ENCODE assay signal across 23 mouse cellular contexts in genomic region chr2:79715925-79716324, GRCm38 (mm10). TPM values are rescaled to one million over a fixed set of nuclear protein-coding genes. Genes with fewer than 3 reads are reported as not detected.
DNase-seq lines count a peak whose midpoint lies in the region; ATAC-seq and TF ChIP-seq lines count a peak whose summit lies in the region.
"Had no signal": no experiment of that assay in that cellular context is flagged by ENCODE, and none has a peak within 500 bp of the region (broad histone marks: within the 10 kb centered on the region; RNA-seq: fewer than 3 reads in every experiment).

No protein-coding gene starts in this region.

- no peaks in the 10 kb centered on the region for H3K4me1 ChIP-seq in forebrain, embryonic 11.5 days (replicated peaks; ENCODE audit: control insufficient read depth, insufficient read depth, low read length)
- peaks cover 13% of the 10 kb centered on the region for H3K4me1 ChIP-seq in forebrain, embryonic 10.5 days
- no peaks in the 10 kb centered on the region for H3K4me1 ChIP-seq in kidney, postnatal 0 days (replicated peaks; ENCODE audit: insufficient read depth, low read length)
- no peaks in the 10 kb centered on the region for H3K4me1 ChIP-seq in forebrain, embryonic 16.5 days (replicated peaks; ENCODE audit: control insufficient read depth, insufficient read depth, low read length)
- H3K4me1 ChIP-seq: embryonic facial prominence, embryonic 15.5 days; hindbrain, embryonic 13.5 days had no signal

- no peak for DNase-seq in forebrain, embryonic 11.5 days (ENCODE audit: low spot score)
- no peak for DNase-seq in forebrain, embryonic 10.5 days (ENCODE audit: extremely low spot score, low spot score)
- peak; percentile 11 for DNase-seq in kidney, postnatal 0 days (ENCODE audit: low spot score)
- DNase-seq in kidney, adult 11 months, result no peak
- no peak for DNase-seq in ovary, postnatal 10 days (ENCODE audit: low spot score)
- no peak for DNase-seq in gastrocnemius, postnatal 14 days
- DNase-seq: adrenal gland, adult 2 months; adrenal gland, postnatal 25 days; cerebellum, adult 2 months; cerebellum, postnatal 10 days; embryo, embryonic 11 days; heart, adult 18-20 months; heart, postnatal 10 days; kidney, adult 8-10 months had no signal

- intact Hi-C loops in gastrocnemius, postnatal 14 days (cut with DNase I; ENCODE audit: low total_unique reads), result no loop called here

- no peak overlapping the region for H3K4me2 ChIP-seq in forebrain, embryonic 11.5 days (ENCODE audit: low read depth, low read length, severe bottlenecking)
- H3K4me2 ChIP-seq in kidney, postnatal 0 days (ENCODE audit: low read length), result no peak overlapping the region
- no peak overlapping the region for H3K4me2 ChIP-seq in forebrain, embryonic 16.5 days (ENCODE audit: low read length)
- H3K4me2 ChIP-seq: embryonic facial prominence, embryonic 15.5 days; hindbrain, embryonic 13.5 days had no signal

- ATAC-seq in forebrain, embryonic 11.5 days (replicated peaks; ENCODE audit: low FRiP score), result peak; percentile 71
- no peak for ATAC-seq in kidney, postnatal 0 days (replicated peaks; ENCODE audit: low FRiP score, low read depth)
- ATAC-seq in forebrain, embryonic 16.5 days, result 0 out of 2 replicates have a peak, but pooled peaks have one; percentile 23
- ATAC-seq: intestine, embryonic 16.5 days had no signal

- no peak overlapping the region for H3K9ac ChIP-seq in forebrain, embryonic 11.5 days (ENCODE audit: low read length)
- no peak overlapping the region for H3K9ac ChIP-seq in kidney, postnatal 0 days (ENCODE audit: low read depth, low read length)
- H3K9ac ChIP-seq in forebrain, embryonic 16.5 days (replicated peaks; ENCODE audit: low read depth, low read length), result no peak overlapping the region
- H3K9ac ChIP-seq: embryonic facial prominence, embryonic 15.5 days; hindbrain, embryonic 13.5 days had no signal

- no peaks in the 10 kb centered on the region for H3K9me3 ChIP-seq in forebrain, embryonic 11.5 days (ENCODE audit: control insufficient read depth, low read length)
- H3K9me3 ChIP-seq in forebrain, embryonic 10.5 days, result no peaks in the 10 kb centered on the region
- no peaks in the 10 kb centered on the region for H3K9me3 ChIP-seq in kidney, postnatal 0 days (replicated peaks; ENCODE audit: low read length)
- H3K9me3 ChIP-seq in forebrain, embryonic 16.5 days (ENCODE audit: control insufficient read depth, low read length), result no peaks in the 10 kb centered on the region
- H3K9me3 ChIP-seq: embryonic facial prominence, embryonic 15.5 days; heart, embryonic 10.5 days; hindbrain, embryonic 13.5 days had no signal

- no peak overlapping the region for H3K4me3 ChIP-seq in forebrain, embryonic 11.5 days (ENCODE audit: low read depth, low read length)
- H3K4me3 ChIP-seq in forebrain, embryonic 10.5 days, result no peak overlapping the region
- H3K4me3 ChIP-seq in kidney, postnatal 0 days (replicated peaks; ENCODE audit: low read depth, low read length), result no peak overlapping the region
- H3K4me3 ChIP-seq in forebrain, embryonic 16.5 days (replicated peaks; ENCODE audit: low read length), result no peak overlapping the region
- H3K4me3 ChIP-seq: embryonic facial prominence, embryonic 15.5 days; erythroblast, embryonic 14.5 days; heart, embryonic 10.5 days; hindbrain, embryonic 13.5 days had no signal

- no peaks in the 10 kb centered on the region for H3K36me3 ChIP-seq in forebrain, embryonic 11.5 days (ENCODE audit: control insufficient read depth, insufficient read depth, low read length)
- H3K36me3 ChIP-seq in forebrain, embryonic 10.5 days (replicated peaks), result no peaks in the 10 kb centered on the region
- H3K36me3 ChIP-seq in kidney, postnatal 0 days (ENCODE audit: insufficient read depth, low read length), result no peaks in the 10 kb centered on the region
- H3K36me3 ChIP-seq in forebrain, embryonic 16.5 days (ENCODE audit: control insufficient read depth, insufficient read depth), result no peaks in the 10 kb centered on the region
- H3K36me3 ChIP-seq: embryonic facial prominence, embryonic 15.5 days; heart, embryonic 10.5 days; hindbrain, embryonic 13.5 days had no signal

- no peak overlapping the region for H3K27ac ChIP-seq in forebrain, embryonic 11.5 days (ENCODE audit: low read depth, low read length)
- no peak overlapping the region for H3K27ac ChIP-seq in forebrain, embryonic 10.5 days
- no peak overlapping the region for H3K27ac ChIP-seq in kidney, postnatal 0 days
- no peak overlapping the region for H3K27ac ChIP-seq in forebrain, embryonic 16.5 days (ENCODE audit: low read length)
- H3K27ac ChIP-seq: embryonic facial prominence, embryonic 15.5 days; heart, embryonic 10.5 days; hindbrain, embryonic 13.5 days had no signal

- 27% methylated on average over 2 of the region's 2 CpGs for WGBS in forebrain, embryonic 11.5 days
- 70% methylated on average over 2 of the region's 2 CpGs for WGBS in forebrain, embryonic 10.5 days
- 71% methylated on average over 2 of the region's 2 CpGs for WGBS in kidney, postnatal 0 days
- WGBS in forebrain, embryonic 16.5 days, result 9% methylated on average over 2 of the region's 2 CpGs

- TF ChIP-seq CTCF in kidney, postnatal 0 days (IDR thresholded peaks at IDR 0.05; ENCODE audit: low read depth), result no peak

- no peaks in the 10 kb centered on the region for H3K27me3 ChIP-seq in forebrain, embryonic 11.5 days (ENCODE audit: control insufficient read depth, insufficient read depth, low read length)
- H3K27me3 ChIP-seq in forebrain, embryonic 10.5 days (ENCODE audit: poor library complexity, severe bottlenecking), result no peaks in the 10 kb centered on the region
- no peaks in the 10 kb centered on the region for H3K27me3 ChIP-seq in kidney, postnatal 0 days (ENCODE audit: insufficient read depth, low read length)
- no peaks in the 10 kb centered on the region for H3K27me3 ChIP-seq in forebrain, embryonic 16.5 days (replicated peaks; ENCODE audit: control insufficient read depth, insufficient read depth, low read length)
- H3K27me3 ChIP-seq: CH12.LX; embryonic facial prominence, embryonic 15.5 days; hindbrain, embryonic 13.5 days had no signal

RNA-seq across cellular contexts. Expression of gene Ppp1r1c, which starts 8.3 kb away (rescaled TPM):
- 0.09 TPM in 1 of 2 replicates, not detected in the other for polyA plus RNA-seq in forebrain, embryonic 11.5 days (2014; fragmentation: Nextera tagmentation; extraction: Ambion mirVana)
- not detected in 2 replicates for polyA plus RNA-seq in forebrain, embryonic 10.5 days (2016; fragmentation: Nextera tagmentation; extraction: Ambion mirVana)
- 0.14 and 0.16 TPM in 2 replicates for polyA plus RNA-seq in kidney, postnatal 0 days (2015; fragmentation: Nextera tagmentation; extraction: Ambion mirVana)
- not detected in 2 replicates for polyA plus RNA-seq in forebrain, embryonic 16.5 days (2015; fragmentation: Nextera tagmentation; extraction: Ambion mirVana)
- total RNA-seq in gastrocnemius, postnatal 14 days (2021), result not detected
- total RNA-seq: adrenal gland, adult 2 months; adrenal gland, postnatal 25 days; CH12.LX; hematopoietic stem cell, adult 5-6 weeks had no signal
- polyA plus RNA-seq: adrenal gland, adult 2 months; erythroblast, embryonic 14.5 days; heart, embryonic 10.5 days; heart, embryonic 14.5 days; intestine, embryonic 16.5 days had no signal
